Mouse (Mus musculus) brain, embryonic 14.5 days (tissue): ENCODE results near the gene Baz2b.

Experiments
- CTCF ChIP-seq: fragments of 200-500 bp; IDR thresholded peaks from 2 replicates; pipeline ENCODE4 v1.5.1; 2012; ENCODE audit warnings: inconsistent platforms, mild to moderate bottlenecking, moderate library complexity, borderline replicate concordance; ENCODE audit not compliant: insufficient read depth, insufficient read length; ENCODE audit errors: extremely low read depth
- POLR2A ChIP-seq: fragments of 200-500 bp; IDR thresholded peaks from 2 replicates; pipeline ENCODE4 v1.6.1; 2012; ENCODE audit warnings: mild to moderate bottlenecking, inconsistent platforms, borderline replicate concordance; ENCODE audit not compliant: poor library complexity, insufficient read depth, insufficient read length, severe bottlenecking; ENCODE audit errors: extremely low read depth

DNA sequence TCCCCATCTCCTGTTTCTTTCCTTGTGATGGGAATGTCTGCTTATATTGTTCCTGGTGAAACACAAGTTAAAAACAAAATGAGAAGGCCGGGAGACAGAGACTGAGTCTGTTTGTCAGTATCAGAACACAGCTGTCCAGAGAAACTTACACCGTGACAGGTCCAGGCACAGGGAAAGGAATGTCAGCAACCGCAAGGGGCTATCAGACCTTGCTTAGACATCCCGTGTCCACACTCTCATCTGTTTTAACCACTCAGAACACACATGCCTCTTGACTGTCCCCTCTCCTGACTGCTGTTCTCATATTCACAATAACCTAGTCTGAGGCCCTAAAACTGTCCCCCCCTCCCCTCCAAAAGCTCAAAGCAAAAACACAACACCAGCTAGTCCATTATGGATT is 247.1 kb downstream of the Baz2b start:
- TF ChIP-seq CTCF = no peak
- no peak for TF ChIP-seq POLR2A
